27 mouse cellular contexts compared by ENCODE assay signal in genomic region chr8:3664405-3664804, GRCm38 (mm10). TPM values are rescaled to one million over a fixed set of nuclear protein-coding genes. Genes with fewer than 3 reads are reported as not detected.
A peak's percentile ranks its signal among the peaks of the same experiment; 100 is the strongest.
DNase-seq lines count a peak whose midpoint lies in the region; ATAC-seq and TF ChIP-seq lines count a peak whose summit lies in the region.
"Had no signal": no experiment of that assay in that cellular context is flagged by ENCODE, and none has a peak within 500 bp of the region (broad histone marks: within the 10 kb centered on the region; RNA-seq: fewer than 3 reads in every experiment).

No protein-coding gene starts in this region.

- no peak for TF ChIP-seq EP300 in heart, adult 2 months (IDR thresholded peaks at IDR 0.05; ENCODE audit: insufficient read depth, low read depth, low read length)

- DNase-seq in liver, result no peak
- DNase-seq in 416B (ENCODE audit: low read depth), result peak; percentile 88
- no peak for DNase-seq in MN1 (ENCODE audit: low spot score)
- DNase-seq in testis, postnatal 10 days (ENCODE audit: low spot score), result no peak
- no peak for DNase-seq in heart, adult 2 months
- DNase-seq: cerebellum, adult 9-11 months; gastrocnemius, postnatal 10 days; kidney, adult 18-20 months; kidney, postnatal 14 days; layer of hippocampus, postnatal 36 days; midbrain, embryonic 14.5 days; retina, postnatal 1 day; thymus, adult 2 months had no signal

- no peaks in the 10 kb centered on the region for H3K79me2 ChIP-seq in heart, adult 2 months (replicated peaks; ENCODE audit: control insufficient read depth, insufficient read depth, low read length)

- intact Hi-C loops in heart, adult 2 months (cut with DNase I), result no loop called here

- H3K27ac ChIP-seq in liver, embryonic 12.5 days, result no peak overlapping the region; the same call in 1 of the 2 replicates
- no peak overlapping the region for H3K27ac ChIP-seq in heart, adult 2 months
- H3K27ac ChIP-seq: embryonic facial prominence, embryonic 12.5 days; forebrain, embryonic 13.5 days; heart, embryonic 15.5 days; layer of hippocampus, adult 2 months; neural tube, embryonic 15.5 days; stomach, embryonic 15.5 days had no signal

- no peak overlapping the region for H3K4me3 ChIP-seq in liver, embryonic 12.5 days
- H3K4me3 ChIP-seq in heart, adult 2 months, result no peak overlapping the region
- H3K4me3 ChIP-seq: embryonic facial prominence, embryonic 12.5 days; erythroblast, embryonic 14.5 days; forebrain, embryonic 13.5 days; heart, embryonic 15.5 days; layer of hippocampus, adult 2 months; neural tube, embryonic 15.5 days; stomach, embryonic 15.5 days had no signal

- no peak for TF ChIP-seq CTCF in heart, adult 2 months (IDR thresholded peaks at IDR 0.05)

- H3K27me3 ChIP-seq in liver, embryonic 12.5 days (replicated peaks), result no peaks in the 10 kb centered on the region; the same call in 1 of the 2 replicates
- H3K27me3 ChIP-seq in heart, adult 2 months (ENCODE audit: control insufficient read depth, insufficient read depth, low read length), result no peaks in the 10 kb centered on the region
- H3K27me3 ChIP-seq: embryonic facial prominence, embryonic 12.5 days; forebrain, embryonic 13.5 days; heart, embryonic 15.5 days; neural tube, embryonic 15.5 days; stomach, embryonic 15.5 days had no signal

- H3K4me2 ChIP-seq in liver, embryonic 12.5 days, result no peak overlapping the region
- H3K4me2 ChIP-seq: embryonic facial prominence, embryonic 12.5 days; forebrain, embryonic 13.5 days; heart, embryonic 15.5 days; neural tube, embryonic 15.5 days; stomach, embryonic 15.5 days had no signal

- H3K4me1 ChIP-seq in liver, embryonic 12.5 days, result 0 out of 2 replicates have a peak, but pooled peaks cover 3% of the 10 kb centered on the region
- no peaks in the 10 kb centered on the region for H3K4me1 ChIP-seq in heart, adult 2 months (ENCODE audit: control insufficient read depth, insufficient read depth, low read length)
- H3K4me1 ChIP-seq: embryonic facial prominence, embryonic 12.5 days; forebrain, embryonic 13.5 days; heart, embryonic 15.5 days; neural tube, embryonic 15.5 days; stomach, embryonic 15.5 days had no signal

- H3K36me3 ChIP-seq in liver, embryonic 12.5 days, result no peaks in the 10 kb centered on the region
- no peaks in the 10 kb centered on the region for H3K36me3 ChIP-seq in heart, adult 2 months (ENCODE audit: control insufficient read depth, insufficient read depth, low read length)
- H3K36me3 ChIP-seq: embryonic facial prominence, embryonic 12.5 days; G1E; heart, embryonic 15.5 days; neural tube, embryonic 15.5 days; stomach, embryonic 15.5 days had no signal

- ATAC-seq in liver, embryonic 12.5 days, result 0 out of 2 replicates have a peak, but pooled peaks have one; percentile 8
- ATAC-seq in hematopoietic stem cell, adult 5-6 weeks (replicated peaks in 1 of 2; ENCODE audit: insufficient read depth in 1 of 2, low FRiP score in 2 of 2, low TSS enrichment in 1 of 2, low read depth in 1 of 2, poor library complexity in 2 of 2, severe bottlenecking in 2 of 2), result peak; percentile 78 to 90
- peak; percentile 81 for ATAC-seq in megakaryocyte, adult 5-6 weeks (ENCODE audit: poor library complexity, severe bottlenecking)
- ATAC-seq: CD4-positive, CD25-positive, alpha-beta regulatory T cell, adult 4 months; forebrain, embryonic 13.5 days had no signal

- TF ChIP-seq POLR2A in heart, adult 2 months (IDR thresholded peaks at IDR 0.05; ENCODE audit: insufficient read depth, low read depth, low read length), result no peak

- no peak overlapping the region for H3K9ac ChIP-seq in liver, embryonic 12.5 days
- H3K9ac ChIP-seq in heart, adult 2 months (ENCODE audit: low read depth, low read length), result no peak overlapping the region
- H3K9ac ChIP-seq: embryonic facial prominence, embryonic 12.5 days; forebrain, embryonic 13.5 days; heart, embryonic 15.5 days; neural tube, embryonic 15.5 days; stomach, embryonic 15.5 days had no signal

- no peaks in the 10 kb centered on the region for H3K9me3 ChIP-seq in liver, embryonic 12.5 days (replicated peaks)
- H3K9me3 ChIP-seq: embryonic facial prominence, embryonic 12.5 days; forebrain, embryonic 13.5 days; G1E; heart, embryonic 15.5 days; neural tube, embryonic 15.5 days; stomach, embryonic 15.5 days had no signal

- 16% methylated on average over 4 of the region's 5 CpGs for WGBS in liver, embryonic 12.5 days (ENCODE audit: insufficient replicate concordance)
- 52% methylated on average over 5 of the region's 5 CpGs for WGBS in heart, adult 2 months

RNA-seq across cellular contexts. Expression of gene Mcemp1, which starts 1.1 kb away (rescaled TPM):
- 0.91 and 0.97 TPM in 2 replicates for polyA plus RNA-seq in liver, embryonic 12.5 days (2016; fragmentation: Nextera tagmentation; extraction: Ambion mirVana)
- 12.9 and 27.0 TPM in 2 replicates for total RNA-seq in hematopoietic stem cell, adult 5-6 weeks (2017)
- 240 and 256 TPM in 2 replicates for total RNA-seq in megakaryocyte, adult 5-6 weeks (2015)
- total RNA-seq in megakaryocyte, adult 5-6 weeks (2017), result 223 and 233 TPM in 2 replicates
- under 1 TPM; 0.21 to 0.89 TPM for total RNA-seq in heart, adult 2 months (2021)
- 0.31 TPM in 1 of 2 replicates, not detected in the other for polyA plus RNA-seq in heart, adult 2 months (2012; rRNA removed)
- total RNA-seq: layer of hippocampus, adult 2 months; left cerebral cortex, postnatal 25 days had no signal
- polyA plus RNA-seq: CD4-positive, CD25-positive, alpha-beta regulatory T cell, adult 4 months; erythroblast, embryonic 14.5 days; G1E had no signal

RNA-seq across cellular contexts. Expression of gene Fcor, which starts 7.8 kb away (rescaled TPM):
- 2.8 and 3.2 TPM in 2 replicates for polyA plus RNA-seq in liver, embryonic 12.5 days (2016; fragmentation: Nextera tagmentation; extraction: Ambion mirVana)
- 5.3 TPM in 1 of 2 replicates, not detected in the other for total RNA-seq in hematopoietic stem cell, adult 5-6 weeks (2017)
- 14.4 and 15.0 TPM in 2 replicates for total RNA-seq in megakaryocyte, adult 5-6 weeks (2015)
- 6.3 and 22.9 TPM in 2 replicates for total RNA-seq in megakaryocyte, adult 5-6 weeks (2017)
- 1 to 10 TPM; 1.0 to 1.6 TPM for total RNA-seq in heart, adult 2 months (2021)
- 4.2 and 12.9 TPM in 2 replicates for polyA plus RNA-seq in heart, adult 2 months (2012; rRNA removed)
- total RNA-seq: G1E had no signal
- polyA plus RNA-seq: CD4-positive, CD25-positive, alpha-beta regulatory T cell, adult 4 months; erythroblast, embryonic 14.5 days; G1E had no signal

RNA-seq across cellular contexts. Expression of gene Retn, which starts 8.8 kb away (rescaled TPM):
- polyA plus RNA-seq in liver, embryonic 12.5 days (2016; fragmentation: Nextera tagmentation; extraction: Ambion mirVana), result 0.14 and 0.20 TPM in 2 replicates
- total RNA-seq in hematopoietic stem cell, adult 5-6 weeks (2017), result not detected in 2 replicates
- 0.22 TPM in 1 of 2 replicates, not detected in the other for total RNA-seq in megakaryocyte, adult 5-6 weeks (2015)
- total RNA-seq in megakaryocyte, adult 5-6 weeks (2017), result 0.45 and 0.59 TPM in 2 replicates
- total RNA-seq in heart, adult 2 months (2021), result 1 to 10 TPM in 1 of 2 experiments, under 1 TPM in 1; 0.86 to 2.4 TPM
- polyA plus RNA-seq in heart, adult 2 months (2012; rRNA removed), result 3.0 and 8.4 TPM in 2 replicates
- total RNA-seq: G1E had no signal
- polyA plus RNA-seq: CD4-positive, CD25-positive, alpha-beta regulatory T cell, adult 4 months; erythroblast, embryonic 14.5 days; G1E; heart, embryonic 15.5 days; hindbrain, embryonic 11.5 days; midbrain, embryonic 14.5 days had no signal

RNA-seq across cellular contexts. Expression of gene Trappc5, which starts 11.7 kb away (rescaled TPM):
- polyA plus RNA-seq in liver, embryonic 12.5 days (2016; fragmentation: Nextera tagmentation; extraction: Ambion mirVana), result 22.1 and 22.8 TPM in 2 replicates
- total RNA-seq in hematopoietic stem cell, adult 5-6 weeks (2017), result 48.3 and 61.2 TPM in 2 replicates
- 19.8 and 24.6 TPM in 2 replicates for total RNA-seq in megakaryocyte, adult 5-6 weeks (2015)
- total RNA-seq in megakaryocyte, adult 5-6 weeks (2017), result 38.7 and 40.6 TPM in 2 replicates
- total RNA-seq in heart, adult 2 months (2021), result 10 to 100 TPM; 17.6 to 19.3 TPM
- polyA plus RNA-seq in heart, adult 2 months (2012; rRNA removed), result 19.9 and 30.1 TPM in 2 replicates

RNA-seq across cellular contexts. Expression of gene Fcer2a, which starts 29.6 kb away (rescaled TPM):
- polyA plus RNA-seq in liver, embryonic 12.5 days (2016; fragmentation: Nextera tagmentation; extraction: Ambion mirVana), result 0.07 TPM in 1 of 2 replicates, not detected in the other
- total RNA-seq in hematopoietic stem cell, adult 5-6 weeks (2017), result 1.1 TPM in 1 of 2 replicates, not detected in the other
- total RNA-seq in megakaryocyte, adult 5-6 weeks (2015), result 0.13 and 0.41 TPM in 2 replicates
- total RNA-seq in megakaryocyte, adult 5-6 weeks (2017), result 0.33 TPM in 1 of 2 replicates, not detected in the other
- under 1 TPM; 0.29 to 0.32 TPM for total RNA-seq in heart, adult 2 months (2021)
- 0.76 and 0.98 TPM in 2 replicates for polyA plus RNA-seq in heart, adult 2 months (2012; rRNA removed)
- total RNA-seq: G1E; layer of hippocampus, adult 2 months; layer of hippocampus, postnatal 36 days; left cerebral cortex, postnatal 25 days had no signal
- polyA plus RNA-seq: erythroblast, embryonic 14.5 days; G1E; heart, embryonic 15.5 days had no signal

Comparison
In these comparisons a context has a peak if more than half of its experiments do, and no peak if none do; other contexts are left out.
1. ATAC-seq: peak in every context shown above with its lines; median percentile 84 in hematopoietic stem cell, adult 5-6 weeks; 81 in megakaryocyte, adult 5-6 weeks; 8 in liver, embryonic 12.5 days.